Mouse (Mus musculus): ENCODE data around the gene Gm11237.
"Not testable (repeated sequence)": the region's sequence is repeated elsewhere in the genome, so short reads cannot be mapped to it uniquely, and the experiment has no call there.

Gm11237 gene

DNA sequence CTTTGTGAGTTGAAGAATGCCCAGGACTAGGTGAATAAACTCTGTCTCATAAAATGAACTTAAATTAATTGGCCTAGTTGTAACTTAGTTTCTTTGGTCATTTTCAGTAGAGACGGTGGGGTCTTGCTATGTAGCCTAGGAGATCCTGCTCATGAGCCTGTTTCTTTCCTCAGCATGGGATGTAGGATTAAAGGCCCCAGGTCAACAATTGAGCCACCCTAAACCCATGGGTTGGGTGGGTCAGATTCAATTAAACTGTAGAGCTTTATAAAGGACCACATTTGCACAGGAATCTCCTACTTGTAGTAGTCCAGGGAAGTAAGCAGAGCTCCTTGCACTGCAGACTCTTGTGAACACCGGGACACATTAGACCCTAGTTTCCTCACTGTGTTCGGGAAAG is at the start of gene Gm11237:
Gm11237 (plus strand) TSS at position 301 of the 400 bp plus-strand sequence.
- not testable (repeated sequence) for TF ChIP-seq GATA4 (IDR thresholded peaks at IDR 0.05; ENCODE audit: insufficient replicate concordance, low read length)

DNA sequence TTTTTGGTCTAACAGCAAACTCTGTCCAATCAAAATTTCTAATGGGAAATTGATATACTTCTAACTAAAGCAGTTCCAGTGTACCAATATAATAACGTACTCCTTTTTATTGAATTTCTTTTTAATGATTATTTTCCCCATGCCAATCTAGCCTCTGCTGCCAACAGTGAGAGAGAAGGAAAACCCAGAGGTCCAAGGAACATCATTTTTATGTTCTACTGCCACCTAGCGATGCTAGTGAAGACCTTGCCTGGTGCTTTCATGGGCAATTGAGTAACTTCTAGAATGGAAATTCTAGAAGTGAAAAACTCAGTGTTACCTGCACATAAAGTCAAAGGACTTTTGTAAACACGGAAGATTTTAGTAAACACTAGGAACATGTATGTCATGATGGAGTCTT is 23.5 kb upstream of the Gm11237 start:
- no peak for TF ChIP-seq GATA4 (IDR thresholded peaks at IDR 0.05; ENCODE audit: insufficient replicate concordance, low read length)

DNA sequence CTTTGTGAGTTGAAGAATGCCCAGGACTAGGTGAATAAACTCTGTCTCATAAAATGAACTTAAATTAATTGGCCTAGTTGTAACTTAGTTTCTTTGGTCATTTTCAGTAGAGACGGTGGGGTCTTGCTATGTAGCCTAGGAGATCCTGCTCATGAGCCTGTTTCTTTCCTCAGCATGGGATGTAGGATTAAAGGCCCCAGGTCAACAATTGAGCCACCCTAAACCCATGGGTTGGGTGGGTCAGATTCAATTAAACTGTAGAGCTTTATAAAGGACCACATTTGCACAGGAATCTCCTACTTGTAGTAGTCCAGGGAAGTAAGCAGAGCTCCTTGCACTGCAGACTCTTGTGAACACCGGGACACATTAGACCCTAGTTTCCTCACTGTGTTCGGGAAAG is 15.2 kb upstream of the Gm11237 start, which contains the start of gene Gm11238:
Gm11238 (plus strand) TSS at position 301 of the 400 bp plus-strand sequence.
- TF ChIP-seq GATA4 (IDR thresholded peaks at IDR 0.05; ENCODE audit: insufficient replicate concordance, low read length): not testable (repeated sequence)

DNA sequence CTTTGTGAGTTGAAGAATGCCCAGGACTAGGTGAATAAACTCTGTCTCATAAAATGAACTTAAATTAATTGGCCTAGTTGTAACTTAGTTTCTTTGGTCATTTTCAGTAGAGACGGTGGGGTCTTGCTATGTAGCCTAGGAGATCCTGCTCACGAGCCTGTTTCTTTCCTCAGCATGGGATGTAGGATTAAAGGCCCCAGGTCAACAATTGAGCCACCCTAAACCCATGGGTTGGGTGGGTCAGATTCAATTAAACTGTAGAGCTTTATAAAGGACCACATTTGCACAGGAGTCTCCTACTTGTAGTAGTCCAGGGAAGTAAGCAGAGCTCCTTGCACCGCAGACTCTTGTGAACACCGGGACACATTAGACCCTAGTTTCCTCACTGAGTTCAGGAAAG is 15.0 kb downstream of the Gm11237 start, which contains the start of gene Gm11236:
Gm11236 (plus strand) TSS at position 301 of the 400 bp plus-strand sequence.
- TF ChIP-seq GATA4 (IDR thresholded peaks at IDR 0.05; ENCODE audit: insufficient replicate concordance, low read length): not testable (repeated sequence)

DNA sequence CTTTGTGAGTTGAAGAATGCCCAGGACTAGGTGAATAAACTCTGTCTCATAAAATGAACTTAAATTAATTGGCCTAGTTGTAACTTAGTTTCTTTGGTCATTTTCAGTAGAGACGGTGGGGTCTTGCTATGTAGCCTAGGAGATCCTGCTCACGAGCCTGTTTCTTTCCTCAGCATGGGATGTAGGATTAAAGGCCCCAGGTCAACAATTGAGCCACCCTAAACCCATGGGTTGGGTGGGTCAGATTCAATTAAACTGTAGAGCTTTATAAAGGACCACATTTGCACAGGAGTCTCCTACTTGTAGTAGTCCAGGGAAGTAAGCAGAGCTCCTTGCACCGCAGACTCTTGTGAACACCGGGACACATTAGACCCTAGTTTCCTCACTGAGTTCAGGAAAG is 45.3 kb downstream of the Gm11237 start, which contains the start of gene Gm11239:
Gm11239 (plus strand) TSS at position 301 of the 400 bp plus-strand sequence.
- not testable (repeated sequence) for TF ChIP-seq GATA4 (IDR thresholded peaks at IDR 0.05; ENCODE audit: insufficient replicate concordance, low read length)
